Mouse (Mus musculus): ENCODE measurements at regions not wholly inside any gene's neighbourhood (a gene's known extent, or its start where the extent isn't known, plus 50 kb on each side); places are given as distances from the start of the nearest gene placed in this dataset.
A peak's percentile ranks its signal among the peaks of the same experiment; 100 is the strongest.

DNA sequence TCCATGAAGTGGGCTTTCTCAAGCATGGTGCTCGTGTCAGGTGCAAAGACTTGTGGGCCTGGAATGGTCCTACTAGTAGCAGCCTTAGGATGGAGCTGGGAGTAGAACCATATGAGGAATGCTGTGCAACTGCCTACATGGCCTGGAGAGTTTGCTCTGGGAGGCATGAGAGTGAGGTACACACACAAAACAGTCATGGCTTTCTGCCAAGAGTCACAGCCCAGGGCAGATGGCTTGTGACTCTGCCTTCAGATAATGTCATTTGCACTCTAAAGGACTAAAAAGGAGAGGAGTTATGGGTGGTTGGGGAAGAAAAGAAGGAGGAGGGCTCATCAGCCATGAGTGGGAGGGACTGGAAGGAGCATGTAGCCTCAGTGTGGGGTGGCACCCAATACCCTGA lies 263.1 kb downstream of the Cbln1 start:
- 74% methylated on average over 1 of the region's 1 CpGs for WGBS
- no peak overlapping the region for H3K4me3 ChIP-seq (ENCODE audit: low read depth, low read length)
- no peak overlapping the region for H3K4me2 ChIP-seq (ENCODE audit: low read depth, low read length, severe bottlenecking)
- no peaks in the 10 kb centered on the region for H3K36me3 ChIP-seq (ENCODE audit: control insufficient read depth, insufficient read depth, low read length)
- ATAC-seq (replicated peaks; ENCODE audit: low FRiP score), result no peak
- H3K9me3 ChIP-seq (ENCODE audit: control insufficient read depth, low read length), result no peaks in the 10 kb centered on the region
- no peak overlapping the region for H3K9ac ChIP-seq (ENCODE audit: low read length)
- no peak for DNase-seq (ENCODE audit: low spot score)
- H3K4me1 ChIP-seq (replicated peaks; ENCODE audit: control insufficient read depth, insufficient read depth, low read length), result no peaks in the 10 kb centered on the region
- H3K27me3 ChIP-seq (ENCODE audit: control insufficient read depth, insufficient read depth, low read length), result no peaks in the 10 kb centered on the region
- H3K27ac ChIP-seq (ENCODE audit: low read depth, low read length), result no peak overlapping the region

DNA sequence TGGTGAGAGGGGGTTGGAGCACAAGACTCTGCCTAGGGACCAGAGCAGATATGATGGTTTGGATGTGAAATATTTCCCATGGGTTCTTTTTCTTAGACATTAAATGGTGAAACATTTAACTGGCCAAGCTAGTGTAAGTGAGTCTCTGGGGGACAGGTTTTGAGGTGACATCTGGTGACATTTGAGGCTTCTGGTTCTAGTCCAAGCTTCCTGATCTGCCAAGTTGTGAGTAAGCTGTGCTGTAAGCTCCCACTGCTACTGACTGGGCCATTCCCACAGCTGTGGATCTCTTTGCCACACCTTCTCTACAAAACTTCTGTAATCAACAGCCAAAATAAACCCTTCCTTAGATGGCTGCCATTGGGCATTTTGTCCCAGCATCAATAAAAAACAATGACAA lies 264.4 kb downstream of the Cbln1 start:
- Histone ChIP-seq H3K4me1 (replicated peaks; ENCODE audit: control insufficient read depth, insufficient read depth, low read length) (no peaks in the 10 kb centered on the region), H3K9me3 (ENCODE audit: control insufficient read depth, low read length) (no peaks in the 10 kb centered on the region), H3K9ac (ENCODE audit: low read length) (no peak overlapping the region), H3K4me2 (ENCODE audit: low read depth, low read length, severe bottlenecking) (no peak overlapping the region), H3K36me3 (ENCODE audit: control insufficient read depth, insufficient read depth, low read length) (no peaks in the 10 kb centered on the region), H3K27ac (ENCODE audit: low read depth, low read length) (no peak overlapping the region), H3K27me3 (ENCODE audit: control insufficient read depth, insufficient read depth, low read length) (no peaks in the 10 kb centered on the region), H3K4me3 (ENCODE audit: low read depth, low read length) (no peak overlapping the region)
- ATAC-seq (replicated peaks; ENCODE audit: low FRiP score), result no peak
- DNase-seq (ENCODE audit: low spot score), result no peak

GRCm38 (mm10) chr8:87202639-87203160 lies 269.7 kb downstream of the Cbln1 start:
- Histone ChIP-seq H3K9me3 (ENCODE audit: control insufficient read depth, low read length) (no peaks in the 10 kb centered on the region), H3K4me1 (replicated peaks; ENCODE audit: control insufficient read depth, insufficient read depth, low read length) (peaks cover 11% of the 10 kb centered on the region), H3K27me3 (ENCODE audit: control insufficient read depth, insufficient read depth, low read length) (no peaks in the 10 kb centered on the region), H3K4me3 (ENCODE audit: low read depth, low read length) (no peak overlapping the region), H3K36me3 (ENCODE audit: control insufficient read depth, insufficient read depth, low read length) (no peaks in the 10 kb centered on the region), H3K9ac (ENCODE audit: low read length) (no peak overlapping the region), H3K4me2 (ENCODE audit: low read depth, low read length, severe bottlenecking) (no peak overlapping the region), H3K27ac (ENCODE audit: low read depth, low read length) (no peak overlapping the region)
- ATAC-seq (replicated peaks; ENCODE audit: low FRiP score) (no peak), DNase-seq (ENCODE audit: low spot score) (no peak)
- 89% methylated on average over 7 of the region's 7 CpGs for WGBS

GRCm38 (mm10) chr8:87199461-87200131 lies 272.8 kb downstream of the Cbln1 start:
- Histone ChIP-seq H3K4me3 (ENCODE audit: low read depth, low read length) (no peak overlapping the region), H3K4me1 (replicated peaks; ENCODE audit: control insufficient read depth, insufficient read depth, low read length) (peaks cover 11% of the 10 kb centered on the region), H3K9me3 (ENCODE audit: control insufficient read depth, low read length) (no peaks in the 10 kb centered on the region), H3K9ac (ENCODE audit: low read length) (no peak overlapping the region), H3K27me3 (ENCODE audit: control insufficient read depth, insufficient read depth, low read length) (no peaks in the 10 kb centered on the region), H3K27ac (ENCODE audit: low read depth, low read length) (peak overlapping the region; percentile 41), H3K36me3 (ENCODE audit: control insufficient read depth, insufficient read depth, low read length) (no peaks in the 10 kb centered on the region), H3K4me2 (ENCODE audit: low read depth, low read length, severe bottlenecking) (peak overlapping the region; percentile 18; the same call in 1 of the 2 replicates)
- DNase-seq (ENCODE audit: low spot score) (peak; percentile 63), ATAC-seq (replicated peaks; ENCODE audit: low FRiP score) (peak; percentile 83)
- under 1% methylated on average over 8 of the region's 8 CpGs for WGBS

GRCm38 (mm10) chr8:87197867-87198536 lies 274.4 kb downstream of the Cbln1 start:
- no peak for ATAC-seq (replicated peaks; ENCODE audit: low FRiP score)
- Histone ChIP-seq H3K9ac (ENCODE audit: low read length) (no peak overlapping the region), H3K4me2 (ENCODE audit: low read depth, low read length, severe bottlenecking) (no peak overlapping the region), H3K9me3 (ENCODE audit: control insufficient read depth, low read length) (no peaks in the 10 kb centered on the region), H3K36me3 (ENCODE audit: control insufficient read depth, insufficient read depth, low read length) (no peaks in the 10 kb centered on the region), H3K27me3 (ENCODE audit: control insufficient read depth, insufficient read depth, low read length) (no peaks in the 10 kb centered on the region), H3K4me3 (ENCODE audit: low read depth, low read length) (no peak overlapping the region), H3K27ac (ENCODE audit: low read depth, low read length) (no peak overlapping the region), H3K4me1 (replicated peaks; ENCODE audit: control insufficient read depth, insufficient read depth, low read length) (peaks cover 11% of the 10 kb centered on the region)
- no peak for DNase-seq (ENCODE audit: low spot score)
- WGBS, result 47% methylated on average over 8 of the region's 8 CpGs

DNA sequence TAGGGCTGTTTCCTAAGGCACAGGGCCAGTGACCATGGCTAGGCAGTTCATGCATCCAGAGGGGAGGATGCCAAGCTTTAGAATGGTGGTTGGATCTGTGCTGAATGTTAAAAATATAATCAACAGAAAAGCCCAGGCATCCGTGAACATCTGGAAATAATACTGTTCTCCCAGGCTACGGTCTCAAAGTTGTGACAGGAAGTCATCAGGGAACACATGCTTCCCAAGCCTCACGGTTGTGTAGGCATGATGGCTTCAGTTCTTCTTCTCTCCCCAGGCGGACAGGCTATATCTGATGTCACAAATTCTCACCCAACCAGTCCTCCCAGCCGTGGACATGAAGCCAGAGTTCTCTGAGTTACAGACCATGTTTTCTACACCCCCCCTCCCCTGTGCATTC lies 275.4 kb downstream of the Cbln1 start:
- no peak for DNase-seq (ENCODE audit: low spot score)
- no peak overlapping the region for H3K9ac ChIP-seq (ENCODE audit: low read length)
- 89% methylated on average over 5 of the region's 5 CpGs for WGBS
- ATAC-seq (replicated peaks; ENCODE audit: low FRiP score), result no peak
- no peak overlapping the region for H3K4me3 ChIP-seq (ENCODE audit: low read depth, low read length)
- no peaks in the 10 kb centered on the region for H3K27me3 ChIP-seq (ENCODE audit: control insufficient read depth, insufficient read depth, low read length)
- no peak overlapping the region for H3K27ac ChIP-seq (ENCODE audit: low read depth, low read length)
- no peaks in the 10 kb centered on the region for H3K36me3 ChIP-seq (ENCODE audit: control insufficient read depth, insufficient read depth, low read length)
- peaks cover 11% of the 10 kb centered on the region for H3K4me1 ChIP-seq (replicated peaks; ENCODE audit: control insufficient read depth, insufficient read depth, low read length)
- H3K9me3 ChIP-seq (ENCODE audit: control insufficient read depth, low read length), result no peaks in the 10 kb centered on the region
- H3K4me2 ChIP-seq (ENCODE audit: low read depth, low read length, severe bottlenecking), result no peak overlapping the region

DNA sequence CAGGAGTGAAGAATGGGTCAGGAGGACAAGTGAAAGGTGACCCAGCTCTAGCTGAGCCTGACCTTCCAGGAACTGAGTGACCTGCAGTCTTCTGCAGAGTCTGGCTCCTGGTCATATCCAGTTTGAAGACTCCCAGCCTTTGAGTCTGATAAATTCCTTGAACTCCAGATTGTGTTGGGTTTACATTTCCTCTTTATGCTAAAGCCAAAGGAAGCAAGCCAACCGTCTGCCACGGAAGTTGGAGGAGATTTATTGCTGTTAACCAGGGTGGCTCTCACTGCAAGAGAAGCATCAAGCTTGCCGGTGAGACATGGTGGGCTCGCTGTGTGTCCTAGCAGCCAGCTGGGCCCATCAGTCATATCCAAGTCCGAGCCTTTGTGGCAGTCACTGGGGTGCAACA lies 276.4 kb downstream of the Cbln1 start:
- Histone ChIP-seq H3K4me1 (replicated peaks; ENCODE audit: control insufficient read depth, insufficient read depth, low read length) (peaks cover 11% of the 10 kb centered on the region), H3K27me3 (ENCODE audit: control insufficient read depth, insufficient read depth, low read length) (no peaks in the 10 kb centered on the region), H3K4me3 (ENCODE audit: low read depth, low read length) (no peak overlapping the region), H3K36me3 (ENCODE audit: control insufficient read depth, insufficient read depth, low read length) (no peaks in the 10 kb centered on the region), H3K9me3 (ENCODE audit: control insufficient read depth, low read length) (no peaks in the 10 kb centered on the region), H3K4me2 (ENCODE audit: low read depth, low read length, severe bottlenecking) (no peak overlapping the region), H3K27ac (ENCODE audit: low read depth, low read length) (no peak overlapping the region), H3K9ac (ENCODE audit: low read length) (no peak overlapping the region)
- DNase-seq (ENCODE audit: low spot score), result no peak
- no peak for ATAC-seq (replicated peaks; ENCODE audit: low FRiP score)
- WGBS, result 93% methylated on average over 5 of the region's 5 CpGs

DNA sequence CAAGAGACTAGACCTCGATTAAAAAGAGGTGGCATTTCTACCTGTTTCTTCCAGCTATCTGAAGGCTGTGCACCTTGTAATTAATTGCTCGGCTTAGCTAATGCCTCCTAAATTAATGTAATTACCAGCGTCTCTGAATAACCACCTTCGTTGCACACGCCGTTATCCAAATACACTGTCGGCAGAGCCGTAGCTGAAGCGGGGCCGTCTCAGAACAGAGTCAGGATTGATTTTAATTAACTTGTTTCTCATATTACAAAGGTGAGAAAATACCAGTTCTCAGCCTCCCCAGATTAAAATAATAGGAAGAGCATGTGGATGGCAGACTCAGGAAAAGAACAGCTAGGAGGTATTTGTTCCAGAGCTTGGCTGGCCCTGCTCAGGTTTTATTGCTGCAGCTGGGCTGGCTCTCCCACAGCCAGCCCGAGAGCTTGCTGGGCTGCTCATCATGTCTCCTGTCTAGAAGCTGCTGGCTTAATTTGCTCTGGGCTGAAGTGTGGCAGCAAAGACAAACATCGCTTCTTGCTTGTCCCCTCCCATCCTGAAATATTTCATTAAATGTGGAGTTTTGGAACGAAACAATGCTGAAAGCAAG lies 282.5 kb downstream of the Cbln1 start:
- H3K4me3 ChIP-seq (ENCODE audit: low read depth, low read length), result no peak overlapping the region
- no peak overlapping the region for H3K27ac ChIP-seq (ENCODE audit: low read depth, low read length)
- 71% methylated on average over 13 of the region's 13 CpGs for WGBS
- no peaks in the 10 kb centered on the region for H3K9me3 ChIP-seq (ENCODE audit: control insufficient read depth, low read length)
- ATAC-seq (replicated peaks; ENCODE audit: low FRiP score) (no peak), DNase-seq (ENCODE audit: low spot score) (no peak)
- H3K4me2 ChIP-seq (ENCODE audit: low read depth, low read length, severe bottlenecking), result no peak overlapping the region
- H3K27me3 ChIP-seq (ENCODE audit: control insufficient read depth, insufficient read depth, low read length), result no peaks in the 10 kb centered on the region
- no peak overlapping the region for H3K9ac ChIP-seq (ENCODE audit: low read length)
- H3K36me3 ChIP-seq (ENCODE audit: control insufficient read depth, insufficient read depth, low read length), result no peaks in the 10 kb centered on the region
- no peaks in the 10 kb centered on the region for H3K4me1 ChIP-seq (replicated peaks; ENCODE audit: control insufficient read depth, insufficient read depth, low read length)
